Mouse (Mus musculus) CD4-positive, CD25-positive, alpha-beta regulatory T cell, adult 4 months (primary cell): ENCODE results near the gene Tff1. TPM values are rescaled to one million over a fixed set of nuclear protein-coding genes. Genes with fewer than 3 reads are reported as not detected.

Source experiments
- ATAC-seq: one replicate; pipeline ENCODE4 v1.8.0; 2017
- polyA plus RNA-seq, 2 experiments: library from polyadenylated mRNA; unstranded; fragments of 100-300 nt; shearing (Covaris generic); gene quantifications; one replicate each; pipeline ENCODE4 v1.2.1; 2017

Gene Tff1
- not detected for polyA plus RNA-seq

GRCm38 (mm10) chr17:31165127-31165526, at the start of gene Tff1:
Gene Tff1 (minus strand): TSS chr17:31165277.
- no peak for ATAC-seq

DNA sequence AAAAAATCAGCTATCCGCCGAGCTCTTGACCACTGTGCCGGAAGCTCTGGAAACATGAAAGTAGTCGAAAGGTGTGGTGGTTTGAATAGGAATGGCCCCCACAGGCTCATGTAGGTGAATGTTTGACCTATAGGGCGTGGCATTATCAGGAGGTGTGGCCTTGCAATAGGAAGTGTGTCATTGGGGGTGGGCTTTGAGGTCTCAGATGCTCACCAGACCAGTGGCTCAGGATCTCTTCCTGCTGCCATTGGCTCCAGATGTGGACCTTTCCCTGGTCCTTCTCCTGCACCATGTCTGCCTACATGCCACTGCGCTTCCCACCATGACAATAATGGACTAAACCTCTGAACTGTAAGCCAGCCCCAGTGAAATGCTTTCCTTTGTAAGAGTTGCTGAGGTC, 46.8 kb upstream of the Tff1 start:
- ATAC-seq, result no peak

GRCm38 (mm10) chr17:31210299-31210698, 45.2 kb upstream of the Tff1 start:
- ATAC-seq, result peak; percentile 20

DNA sequence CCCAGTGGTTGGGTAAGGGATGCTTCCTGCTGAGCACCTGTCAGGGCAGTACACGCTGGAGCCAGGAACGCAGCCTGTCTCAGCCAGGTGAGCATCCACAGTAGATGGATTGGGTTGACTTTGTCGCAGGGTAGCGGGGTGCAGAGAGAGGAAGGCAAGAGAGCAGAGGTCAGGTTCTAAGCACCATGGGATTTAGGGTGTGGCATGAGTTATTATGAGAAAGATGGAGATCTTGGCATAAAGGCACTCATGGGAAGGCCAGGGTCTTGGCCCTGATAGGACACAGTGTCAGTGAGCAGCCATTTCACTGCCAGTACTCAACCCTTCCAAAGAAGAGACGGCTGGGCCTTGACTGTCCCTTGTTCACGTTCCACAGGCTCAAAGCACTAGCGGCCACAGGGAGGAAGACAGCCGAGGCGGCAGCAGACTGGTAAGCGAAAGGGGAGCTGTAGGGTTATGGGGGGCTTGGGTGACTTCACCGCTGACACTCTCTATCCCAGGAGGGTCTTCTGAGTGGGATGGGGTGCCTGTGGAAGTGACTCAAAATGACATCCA, 44.4 kb upstream of the Tff1 start:
- ATAC-seq, result no peak

- ATAC-seq, result no peak
Measured at GRCm38 (mm10) chr17:31208654-31209053, 43.6 kb upstream of the Tff1 start.

- ATAC-seq, result peak; percentile 57
Measured at GRCm38 (mm10) chr17:31207771-31208334, 42.8 kb upstream of the Tff1 start, which contains the start of gene Ubash3a. Gene Ubash3a (plus strand): TSS chr17:31207873.

GRCm38 (mm10) chr17:31198877-31199276, 33.8 kb upstream of the Tff1 start, which contains the start of gene Tmprss3:
Gene Tmprss3 (minus strand): TSS chr17:31198977.
- no peak for ATAC-seq

DNA sequence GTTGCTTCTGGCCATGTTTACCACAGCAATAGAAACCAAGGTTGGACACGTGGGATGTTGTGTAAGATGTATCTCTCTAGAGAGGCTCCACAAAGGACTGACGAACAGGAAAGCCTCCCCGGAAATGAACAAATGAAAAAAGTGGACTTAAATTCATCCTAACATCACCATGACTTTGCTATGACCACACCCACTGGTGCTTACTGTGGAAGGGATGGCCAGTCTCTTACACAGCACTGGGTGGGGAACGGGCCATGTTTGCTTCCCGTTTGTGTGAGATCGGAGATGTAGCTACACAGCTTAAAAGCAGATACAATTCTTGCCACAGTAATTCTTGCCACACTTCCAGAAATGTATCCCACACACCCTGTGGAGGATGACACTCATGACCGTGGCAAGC, 31.2 kb upstream of the Tff1 start:
- no peak for ATAC-seq

DNA sequence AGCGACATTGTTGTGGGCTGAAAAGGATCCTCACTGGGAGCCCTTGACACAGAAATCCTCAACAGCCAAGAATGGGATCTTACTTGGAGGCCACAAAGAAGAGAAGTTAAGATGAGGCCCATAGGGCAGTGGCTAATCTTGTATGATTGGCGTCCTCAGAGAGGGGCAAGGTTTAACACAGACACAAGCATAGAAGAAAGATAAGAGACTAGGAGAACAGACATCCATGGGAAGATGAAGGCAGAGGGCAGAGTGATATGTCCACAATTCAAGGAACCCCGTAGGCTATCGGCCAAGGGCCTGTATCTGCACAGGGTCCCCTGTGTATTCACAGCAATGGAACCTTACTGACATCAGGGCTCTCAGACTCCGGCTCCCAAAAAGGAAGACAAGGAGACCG, 30.1 kb upstream of the Tff1 start:
- ATAC-seq, result no peak

- ATAC-seq, result no peak
Measured at GRCm38 (mm10) chr17:31193360-31193759, 28.3 kb upstream of the Tff1 start.

DNA sequence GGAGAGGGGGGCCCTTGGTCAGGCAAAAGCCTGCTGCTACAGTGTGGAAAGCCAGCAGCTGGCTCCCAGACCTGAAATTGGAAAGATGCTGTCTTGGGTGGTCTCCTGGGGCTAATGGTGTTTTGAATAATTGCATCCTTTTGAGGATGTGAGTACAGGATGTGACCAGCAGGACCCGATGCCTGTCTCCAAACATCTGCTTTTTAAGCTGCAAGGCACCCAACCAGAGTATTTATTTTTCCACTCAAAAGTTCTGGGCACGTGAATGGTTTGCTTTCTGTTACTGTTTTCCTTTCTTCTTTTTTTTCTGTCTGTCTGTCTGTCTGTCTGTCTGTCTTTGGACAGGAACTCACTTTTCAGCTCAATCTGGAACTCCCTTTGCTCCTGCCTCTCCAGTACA, 27.6 kb upstream of the Tff1 start:
- ATAC-seq, result no peak

- no peak for ATAC-seq
Measured at GRCm38 (mm10) chr17:31191825-31192224, 26.7 kb upstream of the Tff1 start.

GRCm38 (mm10) chr17:31187370-31187769, 22.3 kb upstream of the Tff1 start:
- ATAC-seq, result peak; percentile 53

GRCm38 (mm10) chr17:31184269-31184990, 19.4 kb upstream of the Tff1 start:
- peak; percentile 92 for ATAC-seq

GRCm38 (mm10) chr17:31183180-31183974, 18.3 kb upstream of the Tff1 start:
- ATAC-seq, result no peak

- ATAC-seq, result no peak
Measured at GRCm38 (mm10) chr17:31181490-31181889, 16.4 kb upstream of the Tff1 start.

- peak; percentile 92 for ATAC-seq
Measured at GRCm38 (mm10) chr17:31176321-31176720, 11.2 kb upstream of the Tff1 start.

- ATAC-seq, result no peak
Measured at GRCm38 (mm10) chr17:31169796-31170195, 4.7 kb upstream of the Tff1 start.

DNA sequence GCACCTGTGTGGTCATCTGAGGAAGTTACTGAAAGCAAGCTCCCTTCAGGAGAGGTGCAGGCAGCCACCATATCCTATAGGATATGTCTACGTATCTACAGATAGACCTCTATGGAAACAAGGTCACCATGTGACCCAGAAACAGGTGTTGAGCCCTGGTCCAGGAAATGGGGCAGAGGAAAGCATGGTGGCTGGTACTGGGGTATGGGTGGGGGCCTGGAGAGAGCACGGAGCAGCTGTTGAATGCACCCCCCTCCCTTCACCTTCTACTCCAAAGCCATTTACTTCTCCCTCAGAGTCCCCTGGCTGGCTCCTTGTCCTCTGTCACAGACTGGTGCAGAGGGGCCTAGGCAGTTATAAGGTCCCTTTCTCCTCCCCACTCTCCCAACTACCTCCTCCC, 1.3 kb downstream of the Tff1 start:
- ATAC-seq, result no peak

DNA sequence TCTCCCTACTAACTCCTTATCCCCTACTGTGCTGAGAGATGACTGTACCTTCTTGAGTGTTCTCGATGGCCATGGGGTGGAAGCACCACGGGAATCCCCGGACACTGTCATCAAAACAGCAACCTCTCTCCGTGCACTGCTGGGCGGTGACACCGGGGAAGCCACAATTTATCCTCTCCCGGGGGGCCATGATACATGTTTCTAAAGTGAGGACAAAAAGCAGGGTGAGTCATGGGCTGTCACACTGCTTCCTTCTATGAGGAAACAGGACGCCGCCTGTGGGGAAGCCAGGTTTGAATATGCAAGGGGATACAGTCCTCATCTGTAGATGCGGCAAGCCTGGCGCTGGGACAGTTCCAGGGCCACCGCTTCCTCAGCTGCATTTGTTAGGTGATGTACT, 2.5 kb downstream of the Tff1 start:
- ATAC-seq, result no peak

DNA sequence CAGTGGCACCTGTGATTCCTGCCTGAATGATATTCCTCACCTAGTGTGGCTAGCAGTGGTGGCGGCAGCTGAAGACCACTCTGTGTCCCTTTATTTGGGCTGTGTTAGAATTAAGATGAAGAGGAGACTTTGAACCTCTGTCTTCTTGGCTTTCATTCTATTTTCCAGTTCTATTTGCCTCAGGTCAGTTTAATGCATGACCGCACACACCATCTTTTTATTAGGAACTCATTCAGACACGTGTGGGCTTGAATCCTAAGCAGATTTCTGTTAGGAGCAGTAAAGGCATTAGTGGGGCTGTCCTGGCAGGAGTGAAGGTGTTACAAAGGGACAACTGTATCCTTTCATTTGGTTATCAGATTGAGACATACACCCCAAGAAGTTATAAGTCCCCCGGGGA, 4.8 kb downstream of the Tff1 start:
- no peak for ATAC-seq

DNA sequence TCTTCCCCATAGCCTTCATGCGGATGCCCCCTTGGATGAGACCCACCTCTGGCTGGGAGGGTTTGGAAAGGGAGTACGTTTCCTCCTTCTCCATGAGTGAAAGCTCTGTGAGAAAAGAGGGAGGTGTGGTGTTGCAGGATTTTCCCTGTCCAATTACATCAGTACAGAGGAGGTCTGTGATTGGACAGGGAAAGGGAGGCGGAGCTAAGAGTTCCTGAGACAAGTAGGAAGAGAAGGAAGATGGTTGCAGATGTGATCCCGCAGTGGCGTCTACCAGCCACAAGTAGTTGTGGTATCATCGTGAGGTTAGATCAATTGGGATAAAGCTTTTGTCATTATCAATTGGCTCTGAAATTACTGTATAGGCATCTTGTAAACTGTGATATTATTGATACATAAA, 7.2 kb downstream of the Tff1 start:
- ATAC-seq, result no peak

- ATAC-seq, result no peak
Measured at GRCm38 (mm10) chr17:31153785-31154184, 11.3 kb downstream of the Tff1 start.
